Mouse (Mus musculus): ENCODE data around the gene Rad51d. TPM values are rescaled to one million over a fixed set of nuclear protein-coding genes. Genes with fewer than 3 reads are reported as not detected.
"Not testable (repeated sequence)": the region's sequence is repeated elsewhere in the genome, so short reads cannot be mapped to it uniquely, and the experiment has no call there.

Rad51d gene
- polyA plus RNA-seq (2012; rRNA removed): 12.9 TPM in 2 replicates

- DNase-seq (ENCODE audit: extremely low spot score in 1 of 2, low spot score in 1 of 2): peak; percentile 82 to 96
Measured at GRCm38 (mm10) chr11:82890342-82890762, at the start of gene Rad51d. TSS of gene Rad51d (minus strand) at chr11:82890614.

- DNase-seq (ENCODE audit: extremely low spot score in 1 of 2, low spot score in 1 of 2): no peak
Measured at GRCm38 (mm10) chr11:82933186-82933585, 42.8 kb upstream of the Rad51d start.

GRCm38 (mm10) chr11:82931671-82932450 lies 41.4 kb upstream of the Rad51d start:
- not testable (repeated sequence) for DNase-seq (ENCODE audit: extremely low spot score in 1 of 2, low spot score in 1 of 2)

GRCm38 (mm10) chr11:82931161-82931560 lies 40.7 kb upstream of the Rad51d start:
- not testable (repeated sequence) for DNase-seq (ENCODE audit: extremely low spot score in 1 of 2, low spot score in 1 of 2)

- not testable (repeated sequence) for DNase-seq (ENCODE audit: extremely low spot score in 1 of 2, low spot score in 1 of 2)
Measured at GRCm38 (mm10) chr11:82930391-82930955, 40.1 kb upstream of the Rad51d start.

GRCm38 (mm10) chr11:82929633-82929950 lies 39.2 kb upstream of the Rad51d start:
- no peak for DNase-seq (ENCODE audit: extremely low spot score in 1 of 2, low spot score in 1 of 2)

- DNase-seq (ENCODE audit: extremely low spot score in 1 of 2, low spot score in 1 of 2): no peak
Measured at GRCm38 (mm10) chr11:82928897-82929632, 38.7 kb upstream of the Rad51d start.

- DNase-seq (ENCODE audit: extremely low spot score in 1 of 2, low spot score in 1 of 2): not testable (repeated sequence)
Measured at GRCm38 (mm10) chr11:82923910-82924309, 33.5 kb upstream of the Rad51d start.

GRCm38 (mm10) chr11:82921691-82922090 lies 31.3 kb upstream of the Rad51d start:
- DNase-seq (ENCODE audit: extremely low spot score in 1 of 2, low spot score in 1 of 2): no peak

GRCm38 (mm10) chr11:82920768-82921167 lies 30.4 kb upstream of the Rad51d start:
- DNase-seq (ENCODE audit: extremely low spot score in 1 of 2, low spot score in 1 of 2): no peak

- DNase-seq (ENCODE audit: extremely low spot score in 1 of 2, low spot score in 1 of 2): peak in 1 of 2 experiments; percentile 86
Measured at GRCm38 (mm10) chr11:82914711-82915352, 24.4 kb upstream of the Rad51d start.

- no peak for DNase-seq (ENCODE audit: extremely low spot score in 1 of 2, low spot score in 1 of 2)
Measured at GRCm38 (mm10) chr11:82910679-82911389, 20.4 kb upstream of the Rad51d start.

- no peak for DNase-seq (ENCODE audit: extremely low spot score in 1 of 2, low spot score in 1 of 2)
Measured at GRCm38 (mm10) chr11:82910250-82910649, 19.8 kb upstream of the Rad51d start, which contains the start of gene Unc45b. TSS of gene Unc45b (plus strand) at chr11:82910550.

GRCm38 (mm10) chr11:82908608-82908989 lies 18.2 kb upstream of the Rad51d start:
- no peak for DNase-seq (ENCODE audit: extremely low spot score in 1 of 2, low spot score in 1 of 2)

GRCm38 (mm10) chr11:82907651-82908607 lies 17.5 kb upstream of the Rad51d start, which contains the start of gene Nle1:
TSS of gene Nle1 (minus strand) at chr11:82908411.
- peak; percentile 79 to 97 for DNase-seq (ENCODE audit: extremely low spot score in 1 of 2, low spot score in 1 of 2)

- DNase-seq (ENCODE audit: extremely low spot score in 1 of 2, low spot score in 1 of 2): no peak
Measured at GRCm38 (mm10) chr11:82905816-82906215, 15.4 kb upstream of the Rad51d start.

- DNase-seq (ENCODE audit: extremely low spot score in 1 of 2, low spot score in 1 of 2): no peak
Measured at GRCm38 (mm10) chr11:82904952-82905351, 14.5 kb upstream of the Rad51d start.

- no peak for DNase-seq (ENCODE audit: extremely low spot score in 1 of 2, low spot score in 1 of 2)
Measured at GRCm38 (mm10) chr11:82901606-82902310, 11.3 kb upstream of the Rad51d start.
